Mouse (Mus musculus) cortical plate, adult 2 months (tissue): ENCODE measurements around the gene Acer2. TPM values are rescaled to one million over a fixed set of nuclear protein-coding genes. Genes with fewer than 3 reads are reported as not detected.

Experiments used
- H3K27ac ChIP-seq: fragments of 200-500 bp; 2 replicates; pipeline ENCODE4 v1.5.1; 2012; ENCODE audit warnings: low read length, control low read depth, inconsistent platforms; ENCODE audit not compliant: insufficient read depth
- H3K4me1 ChIP-seq: fragments of 200-500 bp; 2 replicates; pipeline ENCODE4 v1.6.1; 2011; ENCODE audit warnings: low read length; ENCODE audit not compliant: control insufficient read depth, insufficient read depth
- H3K4me3 ChIP-seq: fragments of 200-500 bp; 2 replicates; pipeline ENCODE4 v1.5.1; 2011; ENCODE audit warnings: mild to moderate bottlenecking, low read length, control low read depth; ENCODE audit not compliant: insufficient read depth
- CTCF ChIP-seq: fragments of 200-500 bp; IDR thresholded peaks from 2 replicates; pipeline ENCODE4 v1.5.1; 2011; ENCODE audit warnings: mild to moderate bottlenecking, control low read depth, low read length; ENCODE audit not compliant: insufficient read depth; ENCODE audit errors: extremely low read depth
- POLR2A ChIP-seq: fragments of 200-500 bp; IDR thresholded peaks from 2 replicates; pipeline ENCODE4 v1.6.1; 2011; ENCODE audit warnings: mild to moderate bottlenecking, low read length, control low read depth; ENCODE audit not compliant: insufficient read depth; ENCODE audit errors: extremely low read depth
- polyA plus RNA-seq: library from polyadenylated mRNA; depleted of rRNA; stranded (reverse); fragments of >200 nt; gene quantifications from 2 replicates; pipeline ENCODE4 v1.2.3, GENCODE M21; 2012

Gene Acer2
- polyA plus RNA-seq, 1 experiment, result 6.3 TPM

DNA sequence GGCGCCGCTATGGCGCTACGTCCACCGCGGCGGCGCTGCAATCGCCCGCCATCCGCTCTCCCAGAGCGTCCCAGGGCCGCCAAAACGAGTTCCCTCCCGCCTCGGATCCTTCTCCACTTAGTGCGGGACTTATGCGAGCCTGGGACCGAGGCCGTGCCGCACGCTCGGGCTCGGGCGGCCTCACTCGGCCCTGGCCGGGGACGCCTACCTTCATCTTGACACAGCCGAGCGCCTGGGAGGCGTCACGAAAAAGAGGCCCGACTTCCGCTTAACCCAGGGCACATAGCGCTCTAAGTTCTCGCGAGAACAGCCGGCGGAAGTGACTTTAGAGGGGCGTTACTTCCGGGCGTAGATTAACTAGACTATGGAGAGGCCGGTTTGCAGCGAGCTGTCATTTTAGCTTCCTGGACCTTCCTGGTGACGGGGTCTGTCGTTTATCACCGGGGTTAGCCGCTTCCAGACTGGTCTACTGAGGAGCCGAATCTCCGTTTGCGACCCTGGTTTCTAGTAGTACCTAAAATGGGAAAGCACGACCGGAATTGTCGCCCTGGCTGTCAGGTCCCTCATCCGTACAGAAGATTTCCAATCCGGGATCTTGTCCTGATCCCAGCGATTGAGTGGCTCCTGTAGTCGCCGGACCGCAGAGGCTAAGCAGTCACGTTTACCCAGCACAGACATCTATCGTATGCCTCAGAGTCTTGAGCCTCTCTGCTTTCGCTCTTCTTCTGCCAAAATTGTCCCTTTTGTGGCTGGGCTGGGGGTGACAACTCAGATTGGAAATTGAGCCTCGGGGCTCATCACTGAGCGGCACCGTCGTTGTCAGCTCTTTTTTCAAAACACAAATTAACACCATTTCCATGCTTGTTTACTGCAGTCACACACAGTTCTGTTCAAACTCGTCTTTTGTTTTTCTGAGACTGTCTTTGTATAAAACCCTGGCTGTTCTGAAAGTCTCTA lies 16.8 kb upstream of the Acer2 start, which contains the start of gene Rps6:
TSS of gene Rps6 (minus strand) at position 300 of the 957 bp plus-strand sequence.
- Histone ChIP-seq H3K4me1 (no peaks in the 10 kb centered on the region; the same call in 1 of the 2 replicates), H3K4me3 (peak within 1 kb of the TSS; percentile 72), H3K27ac (peak within 1 kb of the TSS; percentile 91)
- peak; percentile 99 for TF ChIP-seq POLR2A
- no peak for TF ChIP-seq CTCF

- H3K4me1 ChIP-seq, result no peaks in the 10 kb centered on the region; the same call in 1 of the 2 replicates
- TF ChIP-seq CTCF (no peak), POLR2A (no peak)
- H3K27ac ChIP-seq, result no peak overlapping the region
- H3K4me3 ChIP-seq, result peak overlapping the region; percentile 72; the same call in 1 of the 2 replicates
Observed at GRCm38 (mm10) chr4:86858070-86858440, 16.1 kb upstream of the Acer2 start.

GRCm38 (mm10) chr4:86864087-86864486 lies 10.1 kb upstream of the Acer2 start:
- no peak overlapping the region for H3K27ac ChIP-seq
- no peak overlapping the region for H3K4me3 ChIP-seq
- no peaks in the 10 kb centered on the region for H3K4me1 ChIP-seq
- TF ChIP-seq CTCF, result no peak
- TF ChIP-seq POLR2A, result no peak

- no peak overlapping the region for H3K27ac ChIP-seq
- TF ChIP-seq CTCF, result no peak
- no peak for TF ChIP-seq POLR2A
Observed at GRCm38 (mm10) chr4:86871988-86872387, 2.2 kb upstream of the Acer2 start.

DNA sequence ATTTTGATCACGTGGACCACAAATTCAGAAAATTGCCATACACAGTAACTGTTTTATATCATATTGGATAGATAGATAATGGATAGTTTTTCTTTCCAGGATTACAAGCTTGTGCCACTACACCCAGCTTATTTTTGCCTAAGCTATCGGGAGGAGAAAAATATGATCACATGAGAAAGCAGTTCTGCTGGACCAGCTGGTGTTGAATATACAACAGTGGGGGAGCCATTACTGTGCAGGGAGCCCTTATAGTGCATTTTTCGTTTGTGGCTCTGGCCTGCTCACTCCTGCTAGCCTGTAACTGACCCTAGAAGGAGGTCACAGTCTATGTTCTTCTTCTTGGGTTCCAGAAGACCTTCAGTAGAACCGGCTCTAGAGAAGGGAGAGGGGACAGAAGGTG lies 1.1 kb upstream of the Acer2 start:
- no peak for TF ChIP-seq POLR2A
- no peak for TF ChIP-seq CTCF
- Histone ChIP-seq H3K4me1 (no peaks in the 10 kb centered on the region; the same call in 1 of the 2 replicates), H3K27ac (no peak overlapping the region)

More at GRCm38 (mm10) chr4:86871988-86872387, 2.2 kb upstream of the Acer2 start:
- H3K4me1 ChIP-seq, result no peaks in the 10 kb centered on the region; the same call in 1 of the 2 replicates
- no peak overlapping the region for H3K4me3 ChIP-seq

DNA sequence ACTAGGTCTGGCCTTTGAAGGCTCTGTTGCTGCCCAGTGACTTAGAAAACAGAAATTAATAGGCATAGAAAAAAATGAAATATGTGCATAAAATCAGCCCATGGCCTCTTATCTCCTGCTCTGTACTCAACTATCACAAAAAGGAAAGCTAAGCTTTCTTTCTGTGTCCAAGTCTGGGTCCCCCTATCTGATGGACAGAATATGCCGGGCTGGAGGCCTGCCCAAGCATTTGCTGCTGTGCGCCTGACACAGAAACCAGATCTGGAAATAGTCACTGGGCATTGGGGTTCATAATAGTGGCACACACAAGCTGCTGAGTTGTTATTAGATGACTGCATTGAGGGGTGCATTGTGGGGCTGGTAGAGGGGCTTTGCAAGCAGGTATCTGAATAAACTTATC lies 5.3 kb downstream of the Acer2 start:
- H3K4me3 ChIP-seq, result no peak overlapping the region
- no peak overlapping the region for H3K27ac ChIP-seq
- TF ChIP-seq POLR2A (no peak), CTCF (no peak)
- no peaks in the 10 kb centered on the region for H3K4me1 ChIP-seq

More for the DNA sequence above, 1.1 kb upstream of the Acer2 start:
- H3K4me3 ChIP-seq, result no peak overlapping the region

DNA sequence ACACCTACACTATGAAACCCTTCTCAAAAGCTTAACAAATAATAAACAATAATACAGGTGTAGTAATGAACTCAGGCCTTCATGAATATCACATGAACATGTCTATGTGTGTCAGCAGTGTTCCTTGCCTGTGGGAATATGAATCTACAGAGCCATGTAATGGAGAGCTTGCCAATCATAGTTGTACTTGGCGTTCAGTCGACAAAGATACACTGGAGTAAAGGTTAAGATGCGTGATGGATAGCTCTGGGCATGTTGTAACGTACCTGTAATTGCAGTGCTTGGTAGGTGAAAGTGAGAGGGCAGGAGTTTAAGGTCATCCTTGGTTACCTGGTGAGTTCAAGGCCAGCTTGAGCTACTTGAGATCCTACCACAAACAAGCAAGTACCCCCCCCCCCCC lies 7.0 kb downstream of the Acer2 start:
- H3K27ac ChIP-seq, result no peak overlapping the region
- no peak for TF ChIP-seq POLR2A
- no peak for TF ChIP-seq CTCF
- H3K4me1 ChIP-seq, result no peaks in the 10 kb centered on the region
- H3K4me3 ChIP-seq, result no peak overlapping the region

DNA sequence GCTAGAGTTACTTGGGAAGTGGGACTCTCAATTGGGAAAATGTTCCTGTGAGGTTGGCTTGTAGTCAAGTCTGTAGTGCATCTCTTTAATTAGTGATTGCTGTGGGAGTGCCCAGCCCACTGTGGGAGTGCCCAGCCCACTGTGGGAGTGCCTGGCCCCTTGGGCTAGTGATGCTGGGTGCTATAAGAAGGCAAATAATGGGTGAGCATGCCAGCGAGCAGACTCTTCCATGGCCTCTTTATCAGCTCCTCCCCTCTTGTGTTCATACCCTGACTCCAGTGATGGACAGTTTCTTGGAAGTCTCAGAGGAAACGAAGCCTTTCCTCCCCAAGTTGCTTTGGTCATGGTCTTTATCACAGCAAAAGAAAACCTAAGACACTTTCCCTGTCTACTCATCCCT lies 8.2 kb downstream of the Acer2 start:
- no peak for TF ChIP-seq POLR2A
- TF ChIP-seq CTCF, result no peak
- no peaks in the 10 kb centered on the region for H3K4me1 ChIP-seq
- H3K4me3 ChIP-seq, result no peak overlapping the region
- no peak overlapping the region for H3K27ac ChIP-seq

- TF ChIP-seq POLR2A, result no peak
- TF ChIP-seq CTCF, result peak; percentile 16; the same call in 1 of the 2 replicates
- Histone ChIP-seq H3K4me1 (no peaks in the 10 kb centered on the region), H3K27ac (no peak overlapping the region), H3K4me3 (no peak overlapping the region)
Observed at GRCm38 (mm10) chr4:86884945-86885344, 10.7 kb downstream of the Acer2 start.

- no peak for TF ChIP-seq POLR2A
- TF ChIP-seq CTCF, result no peak
- Histone ChIP-seq H3K27ac (peak overlapping the region; percentile 24; the same call in 1 of the 2 replicates), H3K4me3 (no peak overlapping the region), H3K4me1 (no peaks in the 10 kb centered on the region)
Observed at GRCm38 (mm10) chr4:86885790-86886159, 11.6 kb downstream of the Acer2 start.
